Mouse (Mus musculus): ENCODE measurements around the gene Rngtt. TPM values are rescaled to one million over a fixed set of nuclear protein-coding genes. Genes with fewer than 3 reads are reported as not detected.
A peak's percentile ranks its signal among the peaks of the same experiment; 100 is the strongest.
"Not testable (repeated sequence)": the region's sequence is repeated elsewhere in the genome, so short reads cannot be mapped to it uniquely, and the experiment has no call there.

The Rngtt gene
- polyA plus RNA-seq, 1 experiment from 2014 or later: 19.0 TPM

GRCm38 (mm10) chr4:33289106-33289650 lies 20.9 kb upstream of the Rngtt start:
- Histone ChIP-seq H3K4me1 (replicated peaks) (no peaks in the 10 kb centered on the region), H3K4me3 (no peak overlapping the region), H3K9ac (no peak overlapping the region), H3K27me3 (no peaks in the 10 kb centered on the region), H3K27ac (replicated peaks) (no peak overlapping the region), H3K36me3 (no peaks in the 10 kb centered on the region), H3K9me3 (no peaks in the 10 kb centered on the region), H3K4me2 (no peak overlapping the region; the same call in 1 of the 2 replicates)
- ATAC-seq (ENCODE audit: low FRiP score, low read depth): no peak
- 90% methylated on average over 12 of the region's 12 CpGs for WGBS

DNA sequence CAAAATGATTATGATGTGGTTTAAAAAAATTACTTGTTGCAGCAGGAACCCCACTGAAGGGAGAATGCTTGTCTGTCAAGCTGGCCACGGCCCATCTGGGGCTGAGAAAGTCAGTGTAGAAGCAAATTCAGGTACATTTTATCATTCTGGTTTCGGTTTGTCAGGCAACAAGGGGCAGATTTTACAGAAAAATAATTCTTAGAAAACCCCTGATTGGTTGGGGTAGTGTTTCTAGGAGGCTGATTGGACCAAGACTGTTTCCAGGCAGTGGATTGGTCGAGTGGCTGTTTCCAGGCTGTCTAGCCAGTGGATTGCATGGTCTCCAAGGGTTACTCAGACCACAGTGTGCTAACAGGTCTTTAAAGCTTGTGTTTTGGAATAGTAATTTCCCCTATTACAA lies 20.1 kb upstream of the Rngtt start, which contains the start of gene Pnrc1:
TSS of gene Pnrc1 (minus strand) at position 162 of the 400 bp plus-strand sequence.
- peak; percentile 87 for ATAC-seq (ENCODE audit: low FRiP score, low read depth)
- H3K4me2 ChIP-seq: no peak within 1 kb of the TSS; the same call in 1 of the 2 replicates
- no peaks in the 10 kb centered on the region for H3K27me3 ChIP-seq
- no peaks in the 10 kb centered on the region for H3K4me1 ChIP-seq (replicated peaks)
- H3K9ac ChIP-seq: no peak within 1 kb of the TSS
- no peak within 1 kb of the TSS; the same call in 1 of the 2 replicates for H3K27ac ChIP-seq (replicated peaks)
- WGBS: 60% methylated on average over 3 of the region's 3 CpGs
- no peak within 1 kb of the TSS for H3K4me3 ChIP-seq
- H3K36me3 ChIP-seq: no peaks in the 10 kb centered on the region
- H3K9me3 ChIP-seq: no peaks in the 10 kb centered on the region

GRCm38 (mm10) chr4:33290878-33291277 lies 19.2 kb upstream of the Rngtt start:
- no peaks in the 10 kb centered on the region for H3K9me3 ChIP-seq
- H3K9ac ChIP-seq: no peak overlapping the region
- WGBS: 59% methylated on average over 4 of the region's 4 CpGs
- H3K36me3 ChIP-seq: no peaks in the 10 kb centered on the region
- H3K4me3 ChIP-seq: no peak overlapping the region
- H3K27me3 ChIP-seq: no peaks in the 10 kb centered on the region
- H3K27ac ChIP-seq (replicated peaks): no peak overlapping the region
- ATAC-seq (ENCODE audit: low FRiP score, low read depth): no peak
- H3K4me1 ChIP-seq (replicated peaks): no peaks in the 10 kb centered on the region
- H3K4me2 ChIP-seq: no peak overlapping the region

DNA sequence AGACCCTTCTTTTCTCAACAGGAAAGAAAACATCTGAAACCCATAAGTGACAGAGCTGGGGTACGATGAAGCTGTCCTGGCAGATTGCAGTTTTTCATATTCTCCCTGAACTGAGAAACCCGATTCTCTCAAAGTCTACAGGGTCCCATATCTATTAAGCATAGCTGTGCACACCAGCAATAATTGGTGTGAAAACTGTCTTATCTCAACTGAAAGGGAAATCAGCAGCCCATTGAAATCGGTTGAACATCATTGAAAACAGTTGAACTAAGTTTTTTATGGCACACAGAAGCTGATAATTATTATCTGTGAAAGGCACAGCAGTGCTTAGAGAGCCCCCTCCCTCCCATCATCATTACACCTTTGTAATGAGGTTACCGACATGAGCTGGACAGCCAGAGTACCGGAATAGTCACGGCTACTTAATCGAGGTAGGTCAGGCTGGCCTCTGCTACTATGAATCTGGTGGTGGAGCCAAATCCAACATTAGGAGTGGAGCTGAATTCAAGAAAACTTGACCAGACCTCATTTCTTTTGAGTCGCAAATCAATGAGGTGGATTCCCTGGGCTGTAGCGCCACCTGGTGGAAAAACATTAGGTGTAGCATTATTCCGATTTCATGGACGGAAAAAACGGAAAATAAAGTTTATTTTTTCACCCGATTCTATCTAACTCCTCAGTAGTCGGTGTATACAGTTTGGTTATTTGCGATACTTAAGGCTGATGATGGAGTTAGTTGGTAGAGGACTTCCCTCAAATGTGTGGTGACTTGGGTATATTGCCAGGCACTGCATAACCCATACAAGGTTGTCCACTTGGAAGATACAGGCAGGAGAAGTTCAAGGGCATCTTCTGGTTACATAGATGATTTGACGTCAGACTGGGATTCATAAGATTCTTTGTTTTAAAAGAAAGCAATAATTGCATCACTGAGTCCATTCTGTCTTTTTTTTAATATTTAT lies 17.4 kb upstream of the Rngtt start:
- Histone ChIP-seq H3K4me1 (replicated peaks) (no peaks in the 10 kb centered on the region), H3K27ac (replicated peaks) (no peak overlapping the region), H3K36me3 (no peaks in the 10 kb centered on the region), H3K4me2 (peak overlapping the region; percentile 32; the same call in 1 of the 2 replicates), H3K4me3 (no peak overlapping the region), H3K9ac (no peak overlapping the region), H3K27me3 (no peaks in the 10 kb centered on the region), H3K9me3 (no peaks in the 10 kb centered on the region)
- no peak; the same call in 1 of the 2 replicates for ATAC-seq (ENCODE audit: low FRiP score, low read depth)
- WGBS: 27% methylated on average over 16 of the region's 16 CpGs

DNA sequence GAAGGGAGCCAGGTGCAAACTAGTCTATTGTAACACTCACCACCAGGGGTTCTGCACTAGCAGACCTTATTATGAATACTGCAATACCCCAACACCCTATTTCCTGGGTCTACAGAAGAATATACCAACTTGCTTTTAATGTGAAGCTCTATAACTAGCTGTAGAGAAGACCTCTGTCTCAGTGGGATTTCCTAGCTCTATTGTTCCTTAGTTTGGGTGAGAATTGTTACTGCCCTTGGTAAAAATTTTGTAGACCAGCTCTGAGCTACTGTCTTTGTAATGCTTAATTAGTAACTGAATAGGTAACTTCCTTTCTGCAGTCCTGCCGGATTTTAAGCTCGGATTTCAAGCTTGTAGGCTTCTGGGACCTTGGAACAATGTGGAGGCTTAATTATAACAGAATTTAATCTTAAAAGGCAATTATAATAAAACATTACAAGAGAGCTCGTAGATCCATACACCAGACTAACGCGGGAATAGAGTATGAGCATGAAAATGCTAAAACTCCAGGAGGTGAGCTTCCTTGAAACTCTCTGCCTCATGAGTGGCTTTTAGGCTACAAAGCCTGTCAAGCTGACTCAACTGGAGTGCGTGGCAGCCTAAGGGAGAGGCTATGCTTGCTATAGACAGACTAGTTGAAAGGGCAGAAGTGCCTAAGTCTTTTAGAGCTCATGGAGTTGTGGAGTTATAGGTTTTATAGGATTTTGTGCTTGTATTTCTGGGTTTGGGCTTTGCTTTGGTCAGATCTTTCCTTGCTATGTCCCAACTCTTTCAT lies 9.0 kb upstream of the Rngtt start:
- H3K27me3 ChIP-seq; H3K9me3 ChIP-seq; H3K27ac ChIP-seq (replicated peaks); H3K4me2 ChIP-seq; H3K4me3 ChIP-seq; ATAC-seq (ENCODE audit: low FRiP score, low read depth); H3K36me3 ChIP-seq; H3K4me1 ChIP-seq (replicated peaks); H3K9ac ChIP-seq: not testable (repeated sequence)
- 78% methylated on average over 6 of the region's 6 CpGs for WGBS

DNA sequence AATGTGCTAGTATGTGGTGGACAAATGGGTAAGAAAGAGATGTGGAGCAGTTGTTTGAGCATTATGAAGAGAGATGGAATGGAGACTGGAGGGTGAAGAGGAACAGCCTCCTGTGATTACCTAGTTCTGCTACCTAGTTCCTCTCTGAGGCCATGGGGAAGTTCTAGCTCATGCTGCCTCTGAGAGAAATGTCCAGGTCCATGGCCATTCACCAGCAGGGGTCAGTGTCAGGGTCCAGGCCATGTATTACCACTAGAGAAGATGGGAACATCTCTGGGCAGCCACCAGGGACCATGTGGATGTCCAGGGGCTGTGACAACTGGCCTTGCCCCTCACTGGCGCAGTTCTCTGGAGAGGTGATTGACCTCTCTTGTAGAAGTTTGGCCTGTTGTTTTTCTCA lies 7.1 kb upstream of the Rngtt start:
- no peak overlapping the region for H3K4me2 ChIP-seq
- H3K4me3 ChIP-seq: no peak overlapping the region
- H3K36me3 ChIP-seq: no peaks in the 10 kb centered on the region
- no peak overlapping the region for H3K9ac ChIP-seq
- no peaks in the 10 kb centered on the region for H3K9me3 ChIP-seq
- no peak overlapping the region for H3K27ac ChIP-seq (replicated peaks)
- 88% methylated on average over 1 of the region's 1 CpGs for WGBS
- no peaks in the 10 kb centered on the region for H3K27me3 ChIP-seq
- ATAC-seq (ENCODE audit: low FRiP score, low read depth): no peak
- no peaks in the 10 kb centered on the region for H3K4me1 ChIP-seq (replicated peaks)

GRCm38 (mm10) chr4:33307146-33307545 lies 3.0 kb upstream of the Rngtt start:
- Histone ChIP-seq H3K4me3 (no peak overlapping the region), H3K36me3 (no peaks in the 10 kb centered on the region), H3K9me3 (no peaks in the 10 kb centered on the region), H3K4me1 (replicated peaks) (peaks cover 18% of the 10 kb centered on the region), H3K9ac (no peak overlapping the region), H3K27me3 (no peaks in the 10 kb centered on the region), H3K4me2 (no peak overlapping the region), H3K27ac (replicated peaks) (no peak overlapping the region)
- 75% methylated on average over 4 of the region's 4 CpGs for WGBS
- no peak for ATAC-seq (ENCODE audit: low FRiP score, low read depth)

DNA sequence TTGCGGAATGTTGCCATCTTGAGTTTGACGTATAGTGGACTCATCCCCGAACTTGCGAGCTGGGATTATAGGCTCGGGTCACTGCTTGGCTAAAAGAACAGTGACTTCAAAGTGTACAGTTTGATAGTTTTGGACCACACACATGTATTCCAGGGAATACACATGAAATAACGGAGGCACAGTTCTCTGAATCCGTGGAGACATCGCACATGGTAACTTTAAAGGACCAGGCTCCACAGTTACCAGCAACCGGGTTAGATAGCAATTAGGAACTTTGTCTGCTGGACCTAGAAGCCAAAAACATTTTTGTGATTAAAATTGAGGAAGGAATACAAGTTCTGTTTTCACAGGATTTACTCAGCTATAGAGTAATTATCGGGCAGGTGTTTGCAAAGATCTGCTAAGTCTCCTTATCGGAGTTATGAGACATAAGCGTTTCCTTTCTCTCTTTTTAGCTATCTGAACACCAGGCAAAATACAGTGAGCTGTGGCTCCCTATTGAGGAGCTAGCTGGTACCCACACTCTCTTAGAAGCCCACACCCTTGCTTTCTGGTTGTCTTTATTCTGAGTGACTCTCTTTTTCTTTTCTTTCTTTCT lies 828 bp downstream of the Rngtt start:
- Histone ChIP-seq H3K4me1 (replicated peaks) (peaks cover 18% of the 10 kb centered on the region), H3K36me3 (no peaks in the 10 kb centered on the region), H3K27ac (replicated peaks) (no peak overlapping the region), H3K9ac (peak overlapping the region; percentile 66), H3K9me3 (no peaks in the 10 kb centered on the region), H3K4me3 (peak overlapping the region; percentile 58), H3K27me3 (no peaks in the 10 kb centered on the region), H3K4me2 (peak overlapping the region; percentile 73)
- WGBS: 25% methylated on average over 12 of the region's 12 CpGs
- ATAC-seq (ENCODE audit: low FRiP score, low read depth): no peak

DNA sequence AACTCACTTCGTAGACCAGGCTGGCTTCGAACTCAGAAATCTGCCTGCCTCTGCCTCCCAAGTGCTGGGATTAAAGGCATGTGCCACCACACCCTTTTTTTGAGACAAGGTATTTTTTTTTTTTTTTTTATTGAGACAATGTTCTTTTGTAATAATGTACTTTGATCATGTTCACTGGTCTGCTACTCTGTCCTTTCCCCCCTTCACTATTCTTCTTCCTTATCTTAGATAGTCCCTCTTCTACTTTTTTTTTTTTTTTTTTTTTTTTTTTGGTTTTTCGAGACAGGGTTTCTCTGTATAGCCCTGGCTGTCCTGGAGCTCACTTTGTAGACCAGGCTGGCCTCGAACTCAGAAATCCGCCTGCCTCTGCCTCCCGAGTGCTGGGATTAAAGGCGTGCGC lies 4.0 kb downstream of the Rngtt start:
- H3K4me2 ChIP-seq; ATAC-seq (ENCODE audit: low FRiP score, low read depth); H3K27ac ChIP-seq (replicated peaks); H3K4me3 ChIP-seq; H3K9ac ChIP-seq; H3K27me3 ChIP-seq; H3K9me3 ChIP-seq; H3K36me3 ChIP-seq: not testable (repeated sequence)
- WGBS: 93% methylated on average over 7 of the region's 8 CpGs
- H3K4me1 ChIP-seq (replicated peaks): peaks cover 18% of the 10 kb centered on the region

DNA sequence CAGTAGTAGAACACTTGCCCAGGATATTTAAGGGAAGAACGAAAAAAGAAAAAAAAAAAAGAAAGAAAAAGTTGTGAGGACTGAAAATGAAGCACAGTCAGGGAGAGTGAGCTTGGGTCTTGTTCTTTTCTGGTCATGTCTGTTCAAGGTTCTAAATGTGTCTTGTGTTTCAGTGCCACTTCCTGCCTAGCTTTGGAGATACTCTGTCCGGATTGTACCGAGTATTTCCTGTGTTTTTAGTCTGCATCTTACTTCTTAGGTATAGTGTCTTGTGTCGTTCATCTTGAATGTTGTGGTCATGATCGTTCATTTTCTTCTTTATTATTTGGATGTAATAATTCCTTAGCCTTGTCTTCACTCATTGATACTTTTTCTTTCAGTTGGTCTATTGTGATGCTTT lies 5.7 kb downstream of the Rngtt start:
- Histone ChIP-seq H3K4me2 (no peak overlapping the region), H3K9me3 (no peaks in the 10 kb centered on the region), H3K9ac (no peak overlapping the region), H3K27me3 (no peaks in the 10 kb centered on the region), H3K36me3 (no peaks in the 10 kb centered on the region), H3K4me3 (no peak overlapping the region), H3K27ac (replicated peaks) (no peak overlapping the region), H3K4me1 (replicated peaks) (peaks cover 12% of the 10 kb centered on the region)
- no peak for ATAC-seq (ENCODE audit: low FRiP score, low read depth)
- 94% methylated on average over 5 of the region's 5 CpGs for WGBS

- Histone ChIP-seq H3K9me3 (no peaks in the 10 kb centered on the region), H3K9ac (no peak overlapping the region), H3K4me3 (no peak overlapping the region), H3K27me3 (no peaks in the 10 kb centered on the region), H3K36me3 (peaks cover 41% of the 10 kb centered on the region), H3K27ac (replicated peaks) (no peak overlapping the region), H3K4me2 (no peak overlapping the region), H3K4me1 (replicated peaks) (no peaks in the 10 kb centered on the region)
- WGBS: 93% methylated on average over 4 of the region's 4 CpGs
- ATAC-seq (ENCODE audit: low FRiP score, low read depth): no peak
These were observed 21.0 kb downstream of the Rngtt start for GRCm38 (mm10) chr4:33331147-33331546.

Data from hindbrain, embryonic 15.5 days (tissue).